Mouse (Mus musculus) heart, embryonic 12.5 days (tissue): Measurements from ENCODE around the gene Samd13. TPM values are rescaled to one million over a fixed set of nuclear protein-coding genes. Genes with fewer than 3 reads are reported as not detected.

Source experiments
- ATAC-seq: fragments of 200-750 bp; cut with Nextera tagmentation; 2 replicates; pipeline ENCODE4 v1.8.0; 2017; ENCODE audit warnings: moderate TSS enrichment, moderate library complexity; ENCODE audit not compliant: insufficient number of reproducible peaks, low FRiP score
- H3K27ac ChIP-seq: fragments of 300-500 bp; sonication (generic); 2 replicates; pipeline ENCODE4 v1.5.1; 2016; ENCODE audit warnings: mild to moderate bottlenecking, moderate library complexity; ENCODE audit not compliant: poor library complexity, severe bottlenecking
- H3K27me3 ChIP-seq: fragments of 300-500 bp; sonication (generic); replicated peaks from 2 replicates; pipeline ENCODE4 v1.6.1; 2016; ENCODE audit warnings: mild to moderate bottlenecking, moderate library complexity
- H3K36me3 ChIP-seq: fragments of 300-500 bp; sonication (generic); 2 replicates; pipeline ENCODE4 v1.6.1; 2016; ENCODE audit warnings: mild to moderate bottlenecking, moderate library complexity
- H3K4me1 ChIP-seq: fragments of 300-500 bp; sonication (generic); replicated peaks from 2 replicates; pipeline ENCODE4 v1.6.1; 2016; ENCODE audit warnings: mild to moderate bottlenecking
- H3K4me2 ChIP-seq: fragments of 300-500 bp; sonication (generic); 2 replicates; pipeline ENCODE4 v1.6.1; 2016; ENCODE audit warnings: mild to moderate bottlenecking, moderate library complexity
- H3K4me3 ChIP-seq: fragments of 300-500 bp; sonication (generic); 2 replicates; pipeline ENCODE4 v1.5.1; 2016; ENCODE audit warnings: mild to moderate bottlenecking
- H3K9ac ChIP-seq: fragments of 300-500 bp; sonication (generic); 2 replicates; pipeline ENCODE4 v1.6.1; 2016; ENCODE audit warnings: mild to moderate bottlenecking, moderate library complexity
- H3K9me3 ChIP-seq: fragments of 300-500 bp; sonication (generic); replicated peaks from 2 replicates; pipeline ENCODE4 v1.6.1; 2016; ENCODE audit warnings: mild to moderate bottlenecking, moderate library complexity
- WGBS: fragments of 180-500 bp; shearing (Covaris S2); methylation state at CpG from one replicate; pipeline ENCODE4 v1.1.7; 2016; 5-methylcytosine and 5-hydroxymethylcytosine counted together
- polyA plus RNA-seq: library from polyadenylated mRNA; unstranded; fragments of >200 nt; fragmentation: Nextera tagmentation; extraction: Ambion mirVana; gene quantifications from 2 replicates; pipeline ENCODE4 v1.2.1, GENCODE M21; 2016

Gene Samd13
- 2.0 and 2.1 TPM in 2 replicates for polyA plus RNA-seq

GRCm38 (mm10) chr3:146684811-146685675, at the start of gene Samd13:
Gene Samd13, minus strand, starts transcription at chr3:146685592.
- H3K27me3 ChIP-seq, result no peaks in the 10 kb centered on the region
- peak within 1 kb of the TSS; percentile 26; the same call in 1 of the 2 replicates for H3K27ac ChIP-seq
- ATAC-seq, result peak; percentile 77
- H3K4me3 ChIP-seq, result peak within 1 kb of the TSS; percentile 61
- H3K36me3 ChIP-seq, result no peaks in the 10 kb centered on the region
- H3K9me3 ChIP-seq, result no peaks in the 10 kb centered on the region
- 2% methylated on average over 50 of the region's 50 CpGs for WGBS
- H3K9ac ChIP-seq, result peak within 1 kb of the TSS; percentile 80
- peaks cover 54% of the 10 kb centered on the region for H3K4me1 ChIP-seq
- H3K4me2 ChIP-seq, result peak within 1 kb of the TSS; percentile 96

DNA sequence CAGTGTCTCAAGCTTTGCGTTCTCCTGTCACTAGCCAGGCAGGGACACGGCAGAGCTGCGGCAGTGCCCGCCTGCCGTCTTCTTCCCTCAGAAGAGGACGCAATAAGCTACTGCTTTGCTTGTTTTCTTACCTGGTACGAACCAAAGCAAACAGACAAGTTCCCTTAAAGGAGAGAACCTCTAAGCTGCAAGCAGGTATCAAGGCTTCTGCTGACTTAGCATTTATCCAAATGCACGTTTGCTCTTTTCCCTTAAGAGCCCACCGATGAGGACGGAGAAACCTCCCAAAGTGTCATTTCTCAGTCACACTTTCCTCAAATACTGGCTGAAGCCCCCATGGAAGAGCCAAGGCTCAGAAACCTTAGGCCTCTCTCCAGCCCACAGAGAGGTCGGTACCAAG, 46.1 kb upstream of the Samd13 start:
- Histone ChIP-seq H3K27ac (no peak overlapping the region), H3K9ac (no peak overlapping the region), H3K9me3 (no peaks in the 10 kb centered on the region), H3K4me1 (peaks cover 35% of the 10 kb centered on the region), H3K36me3 (peaks cover 38% of the 10 kb centered on the region), H3K27me3 (no peaks in the 10 kb centered on the region), H3K4me3 (no peak overlapping the region), H3K4me2 (no peak overlapping the region)
- WGBS, result 77% methylated on average over 11 of the region's 11 CpGs
- no peak for ATAC-seq

DNA sequence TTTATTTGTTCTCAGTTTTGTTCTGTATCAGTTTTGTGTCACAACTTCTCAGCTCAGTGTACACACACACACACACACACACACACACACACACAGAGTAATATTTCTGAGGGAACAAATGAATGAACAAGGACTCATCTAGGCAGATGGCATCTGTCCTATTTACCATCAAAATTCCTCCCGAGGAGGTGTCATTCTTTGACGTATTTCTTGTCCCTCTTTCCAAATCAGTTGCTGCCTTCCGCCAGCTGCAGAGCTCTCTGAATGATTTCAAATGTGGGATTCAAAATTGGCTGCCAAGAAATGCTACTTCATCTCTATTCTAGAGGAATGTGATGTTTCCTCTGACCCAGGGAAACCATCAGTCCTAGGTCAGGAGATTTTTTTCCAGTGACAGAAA, 37.6 kb upstream of the Samd13 start:
- Histone ChIP-seq H3K9me3 (peaks cover 5% of the 10 kb centered on the region), H3K36me3 (peaks cover 28% of the 10 kb centered on the region), H3K4me2 (no peak overlapping the region), H3K4me3 (no peak overlapping the region), H3K27me3 (no peaks in the 10 kb centered on the region), H3K27ac (no peak overlapping the region), H3K9ac (no peak overlapping the region), H3K4me1 (peaks cover 3% of the 10 kb centered on the region; the same call in 1 of the 2 replicates)
- 64% methylated on average over 3 of the region's 3 CpGs for WGBS
- no peak for ATAC-seq

DNA sequence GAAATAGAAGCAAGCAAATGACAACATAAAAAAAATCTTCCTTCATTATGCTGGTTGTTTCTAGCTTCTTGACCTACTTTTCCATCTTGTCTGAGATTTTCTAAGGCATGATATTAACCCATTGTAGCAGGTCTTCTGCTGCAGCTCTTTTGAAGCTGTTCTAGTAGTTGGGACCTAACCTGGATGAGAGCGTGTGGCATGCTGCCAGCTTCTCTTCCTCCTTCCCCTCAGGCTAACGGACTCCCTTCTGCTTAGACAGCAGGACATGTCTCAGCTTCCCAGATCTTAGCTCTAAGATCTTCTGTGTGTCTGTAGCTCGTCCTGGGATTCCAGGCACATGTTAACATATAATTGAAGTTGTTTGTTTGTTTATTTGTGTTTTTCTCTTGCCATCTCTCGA, 34.3 kb upstream of the Samd13 start:
- H3K27me3 ChIP-seq, result no peaks in the 10 kb centered on the region
- H3K9me3 ChIP-seq, result no peaks in the 10 kb centered on the region
- H3K36me3 ChIP-seq, result no peaks in the 10 kb centered on the region
- no peak overlapping the region for H3K4me3 ChIP-seq
- H3K4me2 ChIP-seq, result no peak overlapping the region
- WGBS, result 66% methylated on average over 4 of the region's 4 CpGs
- no peak for ATAC-seq
- H3K4me1 ChIP-seq, result no peaks in the 10 kb centered on the region
- H3K27ac ChIP-seq, result no peak overlapping the region
- H3K9ac ChIP-seq, result no peak overlapping the region

DNA sequence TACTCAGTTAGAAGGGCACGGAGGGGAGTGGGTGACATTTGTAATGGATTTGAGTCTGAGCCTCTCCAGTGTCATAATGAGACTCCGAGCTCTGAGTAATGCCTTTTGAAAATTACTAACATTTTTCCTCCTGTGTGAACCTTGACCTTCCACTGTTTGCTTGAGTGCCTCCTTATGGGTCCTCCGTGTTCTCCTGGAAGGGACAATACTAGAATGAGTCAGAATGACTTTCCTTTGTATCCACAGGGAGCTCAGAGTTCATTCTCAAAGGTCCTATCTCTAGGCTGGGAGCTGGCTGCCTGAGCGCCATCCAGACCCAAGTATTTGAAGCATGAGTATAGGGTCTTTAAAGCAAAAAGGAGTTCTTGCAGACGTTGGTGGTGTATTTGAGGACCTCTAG, 32.9 kb upstream of the Samd13 start:
- no peaks in the 10 kb centered on the region for H3K27me3 ChIP-seq
- no peak overlapping the region for H3K4me3 ChIP-seq
- H3K9me3 ChIP-seq, result no peaks in the 10 kb centered on the region
- H3K36me3 ChIP-seq, result no peaks in the 10 kb centered on the region
- no peaks in the 10 kb centered on the region for H3K4me1 ChIP-seq
- H3K9ac ChIP-seq, result no peak overlapping the region
- H3K4me2 ChIP-seq, result no peak overlapping the region
- no peak overlapping the region for H3K27ac ChIP-seq
- 70% methylated on average over 5 of the region's 5 CpGs for WGBS
- ATAC-seq, result no peak

- ATAC-seq, result no peak
- H3K4me3 ChIP-seq, result no peak overlapping the region
- 81% methylated on average over 7 of the region's 7 CpGs for WGBS
- H3K9me3 ChIP-seq, result no peaks in the 10 kb centered on the region
- H3K27me3 ChIP-seq, result no peaks in the 10 kb centered on the region
- H3K4me1 ChIP-seq, result peaks cover 6% of the 10 kb centered on the region
- no peaks in the 10 kb centered on the region for H3K36me3 ChIP-seq
- H3K4me2 ChIP-seq, result no peak overlapping the region
- H3K9ac ChIP-seq, result no peak overlapping the region
- H3K27ac ChIP-seq, result no peak overlapping the region
Measured at GRCm38 (mm10) chr3:146712305-146712704, 26.9 kb upstream of the Samd13 start.

DNA sequence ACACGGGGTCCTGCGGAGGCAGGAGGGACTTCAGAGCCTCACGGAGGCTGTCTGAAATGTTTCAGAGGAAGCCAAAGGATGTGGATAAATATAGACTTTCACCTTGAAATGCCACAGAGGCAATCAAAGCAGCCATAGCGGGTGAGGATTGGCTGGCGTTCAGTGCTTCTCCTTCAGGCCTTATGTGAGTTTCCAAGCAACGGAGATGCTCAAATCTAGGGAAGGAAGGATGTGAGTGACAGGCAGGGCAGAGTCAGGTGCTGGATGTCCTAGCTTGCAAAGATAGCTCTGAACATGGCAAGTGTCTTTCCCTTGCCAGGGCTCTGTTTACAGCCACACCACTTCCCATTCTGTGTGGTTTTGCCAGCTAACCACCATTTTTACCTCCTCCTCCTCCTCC, 26.2 kb upstream of the Samd13 start:
- no peak overlapping the region for H3K27ac ChIP-seq
- H3K36me3 ChIP-seq, result no peaks in the 10 kb centered on the region
- no peaks in the 10 kb centered on the region for H3K9me3 ChIP-seq
- no peak overlapping the region for H3K9ac ChIP-seq
- H3K4me3 ChIP-seq, result no peak overlapping the region
- no peak for ATAC-seq
- H3K4me1 ChIP-seq, result peaks cover 6% of the 10 kb centered on the region
- H3K4me2 ChIP-seq, result no peak overlapping the region
- WGBS, result 45% methylated on average over 6 of the region's 6 CpGs
- H3K27me3 ChIP-seq, result no peaks in the 10 kb centered on the region

DNA sequence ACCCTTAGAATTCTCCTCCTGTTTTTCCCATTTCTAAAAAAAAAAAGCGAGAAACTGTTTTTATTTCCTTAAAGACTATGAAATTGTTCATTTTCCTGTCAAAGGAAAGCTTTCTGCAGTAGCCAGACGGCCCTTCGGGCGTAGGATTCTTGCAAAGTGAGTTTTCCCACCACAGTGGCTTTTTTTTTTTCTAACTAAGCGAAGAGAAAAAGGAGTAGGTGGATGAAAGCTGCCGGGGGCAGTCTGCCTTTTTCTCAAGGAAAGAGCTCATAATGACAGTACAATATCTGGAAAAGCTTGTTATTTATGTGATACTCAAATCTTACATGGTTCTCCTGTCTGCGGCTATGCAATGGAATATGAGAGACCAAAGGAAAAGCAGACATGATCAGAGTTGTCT, 25.7 kb upstream of the Samd13 start:
- no peak overlapping the region for H3K9ac ChIP-seq
- WGBS, result 72% methylated on average over 7 of the region's 7 CpGs
- H3K36me3 ChIP-seq, result no peaks in the 10 kb centered on the region
- H3K4me3 ChIP-seq, result no peak overlapping the region
- ATAC-seq, result no peak
- H3K4me2 ChIP-seq, result no peak overlapping the region
- no peak overlapping the region for H3K27ac ChIP-seq
- no peaks in the 10 kb centered on the region for H3K9me3 ChIP-seq
- peaks cover 6% of the 10 kb centered on the region for H3K4me1 ChIP-seq
- no peaks in the 10 kb centered on the region for H3K27me3 ChIP-seq

DNA sequence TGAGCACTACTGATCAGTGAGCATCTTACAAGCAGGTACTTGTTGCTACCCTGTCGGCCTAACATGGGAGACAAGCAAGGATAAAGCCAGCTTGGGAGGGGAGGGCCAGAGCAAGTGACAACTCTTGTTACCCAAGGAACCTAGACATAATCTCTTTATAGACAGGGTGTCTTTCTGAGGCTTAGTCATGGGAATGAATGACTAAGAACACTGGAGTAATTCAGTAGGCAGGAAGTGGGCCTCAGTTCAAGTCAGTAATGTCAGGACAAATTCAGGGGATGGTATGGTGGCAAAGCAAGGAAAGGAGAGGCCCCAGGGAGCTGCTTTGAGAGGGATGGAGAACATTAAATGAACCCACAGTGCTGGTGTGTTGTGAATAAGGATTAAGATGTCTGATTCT, 23.7 kb upstream of the Samd13 start:
- 68% methylated on average over 1 of the region's 1 CpGs for WGBS

GRCm38 (mm10) chr3:146708381-146708780, 23.0 kb upstream of the Samd13 start:
- WGBS, result 66% methylated on average over 3 of the region's 3 CpGs
- H3K27ac ChIP-seq, result no peak overlapping the region
- H3K27me3 ChIP-seq, result no peaks in the 10 kb centered on the region
- no peak for ATAC-seq
- H3K9me3 ChIP-seq, result no peaks in the 10 kb centered on the region
- no peaks in the 10 kb centered on the region for H3K36me3 ChIP-seq
- H3K4me2 ChIP-seq, result no peak overlapping the region
- H3K9ac ChIP-seq, result no peak overlapping the region
- H3K4me1 ChIP-seq, result peaks cover 6% of the 10 kb centered on the region
- H3K4me3 ChIP-seq, result no peak overlapping the region

More for the DNA sequence above, 23.7 kb upstream of the Samd13 start:
- Histone ChIP-seq H3K4me3 (no peak overlapping the region), H3K9me3 (no peaks in the 10 kb centered on the region), H3K27ac (no peak overlapping the region), H3K4me1 (peaks cover 6% of the 10 kb centered on the region), H3K27me3 (no peaks in the 10 kb centered on the region), H3K4me2 (no peak overlapping the region), H3K36me3 (no peaks in the 10 kb centered on the region), H3K9ac (no peak overlapping the region)
- ATAC-seq, result no peak

DNA sequence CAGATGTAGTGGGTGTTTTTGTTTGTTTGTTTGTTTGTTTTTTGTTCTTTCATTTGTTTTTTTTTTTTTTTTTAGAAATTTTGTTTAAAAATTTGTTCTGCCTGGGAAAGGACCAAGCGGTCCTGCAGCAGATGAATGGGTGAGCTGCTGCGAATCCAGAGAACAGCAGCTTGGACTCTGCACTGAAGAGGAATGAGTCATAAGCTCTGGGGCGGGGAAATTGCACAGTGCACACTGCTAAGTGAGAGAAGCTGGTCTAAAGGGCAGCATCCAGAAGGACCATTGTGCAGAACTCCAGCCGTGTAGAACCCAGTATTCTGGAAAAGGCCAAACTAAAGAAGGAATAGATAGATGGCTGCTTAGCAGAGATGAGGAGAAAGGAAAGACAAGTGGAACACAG, 18.7 kb upstream of the Samd13 start:
- Histone ChIP-seq H3K27me3 (no peaks in the 10 kb centered on the region), H3K4me2 (no peak overlapping the region), H3K27ac (no peak overlapping the region), H3K9ac (no peak overlapping the region), H3K36me3 (no peaks in the 10 kb centered on the region), H3K4me1 (peaks cover 13% of the 10 kb centered on the region), H3K9me3 (no peaks in the 10 kb centered on the region), H3K4me3 (no peak overlapping the region)
- ATAC-seq, result no peak
- 88% methylated on average over 4 of the region's 4 CpGs for WGBS
